Mouse (Mus musculus): ENCODE measurements around the gene Psmb5.

DNA sequence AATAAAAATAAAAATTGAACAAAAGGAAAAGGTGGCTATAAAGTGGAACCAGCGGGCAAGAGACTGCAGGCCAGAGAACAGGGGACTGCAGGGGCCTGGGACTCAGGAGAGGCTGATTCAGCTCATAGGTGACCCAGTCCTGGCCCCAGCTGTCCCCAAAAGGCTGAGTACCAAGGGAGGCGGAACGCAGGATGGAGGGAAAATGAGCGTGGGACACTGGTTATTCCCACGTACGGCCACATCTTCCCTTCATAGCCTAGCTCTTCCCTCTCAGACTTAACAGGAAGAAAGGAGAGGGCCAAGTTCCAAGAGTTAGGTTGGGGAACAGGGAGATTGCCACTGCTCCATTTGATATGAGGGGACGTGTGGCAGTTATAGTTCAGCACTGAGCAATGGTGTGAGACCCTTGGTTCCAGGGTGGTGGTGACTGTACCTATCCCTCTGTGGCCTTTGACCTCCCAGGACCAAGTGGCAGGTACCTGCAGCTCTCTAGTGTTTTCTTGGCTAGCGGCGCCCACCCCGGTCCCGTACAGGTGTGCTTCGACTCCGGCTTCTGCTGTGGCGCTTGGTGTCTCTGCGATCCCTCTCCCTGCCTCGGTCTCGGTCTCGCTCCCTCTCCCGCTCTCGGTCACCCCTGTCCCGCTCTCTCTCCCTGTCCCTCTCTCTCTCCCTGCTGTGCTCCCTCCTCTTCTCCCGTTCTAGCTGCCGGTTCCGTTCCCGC lies 24.6 kb upstream of the Psmb5 start:
- TF ChIP-seq POLR2A (IDR thresholded peaks at IDR 0.05; ENCODE audit: borderline replicate concordance, low read depth, low read length) (no peak), CTCF (IDR thresholded peaks at IDR 0.05; ENCODE audit: low read depth, low read length) (no peak)
